Mouse (Mus musculus): ENCODE data around the gene Slc26a11.

Gene Slc26a11

GRCm38 (mm10) chr11:119355443-119356385 is at the start of gene Slc26a11, which contains the start of gene Sgsh:
TSS of gene Slc26a11 (plus strand) at chr11:119355557.
TSS of gene Sgsh (minus strand) at chr11:119355536.
- DNase-seq (ENCODE audit: low read depth, low spot score): peak; percentile 43

- no peak for DNase-seq (ENCODE audit: low read depth, low spot score)
Observed at GRCm38 (mm10) chr11:119306762-119307657, 48.3 kb upstream of the Slc26a11 start.

- no peak for DNase-seq (ENCODE audit: low read depth, low spot score)
Observed at GRCm38 (mm10) chr11:119307658-119307867, 47.8 kb upstream of the Slc26a11 start, which contains the start of gene Card14. TSS of gene Card14 (plus strand) at chr11:119307768.

- DNase-seq (ENCODE audit: low read depth, low spot score): no peak
Observed at GRCm38 (mm10) chr11:119307916-119308315, 47.4 kb upstream of the Slc26a11 start.

- no peak for DNase-seq (ENCODE audit: low read depth, low spot score)
Observed at GRCm38 (mm10) chr11:119310621-119311020, 44.7 kb upstream of the Slc26a11 start.

GRCm38 (mm10) chr11:119314252-119314936 is 41.0 kb upstream of the Slc26a11 start:
- no peak for DNase-seq (ENCODE audit: low read depth, low spot score)

- no peak for DNase-seq (ENCODE audit: low read depth, low spot score)
Observed at GRCm38 (mm10) chr11:119316720-119317119, 38.6 kb upstream of the Slc26a11 start.

- no peak for DNase-seq (ENCODE audit: low read depth, low spot score)
Observed at GRCm38 (mm10) chr11:119322521-119322920, 32.8 kb upstream of the Slc26a11 start.

- DNase-seq (ENCODE audit: low read depth, low spot score): no peak
Observed at GRCm38 (mm10) chr11:119325068-119325467, 30.3 kb upstream of the Slc26a11 start.

GRCm38 (mm10) chr11:119330592-119330991 is 24.8 kb upstream of the Slc26a11 start:
- DNase-seq (ENCODE audit: low read depth, low spot score): no peak

- no peak for DNase-seq (ENCODE audit: low read depth, low spot score)
Observed at GRCm38 (mm10) chr11:119331970-119332369, 23.4 kb upstream of the Slc26a11 start.

GRCm38 (mm10) chr11:119338271-119339059 is 16.9 kb upstream of the Slc26a11 start:
- DNase-seq (ENCODE audit: low read depth, low spot score): no peak

GRCm38 (mm10) chr11:119339179-119339578 is 16.2 kb upstream of the Slc26a11 start:
- no peak for DNase-seq (ENCODE audit: low read depth, low spot score)

GRCm38 (mm10) chr11:119339637-119340036 is 15.7 kb upstream of the Slc26a11 start:
- DNase-seq (ENCODE audit: low read depth, low spot score): peak; percentile 77

GRCm38 (mm10) chr11:119344178-119344577 is 11.2 kb upstream of the Slc26a11 start:
- DNase-seq (ENCODE audit: low read depth, low spot score): no peak

- no peak for DNase-seq (ENCODE audit: low read depth, low spot score)
Observed at GRCm38 (mm10) chr11:119344865-119345264, 10.5 kb upstream of the Slc26a11 start.

GRCm38 (mm10) chr11:119347125-119347524 is 8.2 kb upstream of the Slc26a11 start:
- DNase-seq (ENCODE audit: low read depth, low spot score): no peak

GRCm38 (mm10) chr11:119352113-119352512 is 3.2 kb upstream of the Slc26a11 start:
- no peak for DNase-seq (ENCODE audit: low read depth, low spot score)

GRCm38 (mm10) chr11:119353946-119354345 is 1.4 kb upstream of the Slc26a11 start:
- no peak for DNase-seq (ENCODE audit: low read depth, low spot score)

GRCm38 (mm10) chr11:119354798-119355442 is 437 bp upstream of the Slc26a11 start:
- DNase-seq (ENCODE audit: low read depth, low spot score): no peak
